ENCODE assay signal across 9 mouse cellular contexts in genomic region chr8:84501671-84502308, GRCm38 (mm10).
DNase-seq lines count a peak whose midpoint lies in the region; ATAC-seq and TF ChIP-seq lines count a peak whose summit lies in the region.
"Had no signal": no experiment of that assay in that cellular context is flagged by ENCODE, and none has a peak within 500 bp of the region (broad histone marks: within the 10 kb centered on the region; RNA-seq: fewer than 3 reads in every experiment).

No protein-coding gene starts in this region.

- H3K4me1 ChIP-seq in brown adipose tissue, adult 24 weeks (ENCODE audit: control insufficient read depth, insufficient read depth, insufficient read length, low read length) = 0 out of 2 replicates have a peak, but pooled peaks cover 2% of the 10 kb centered on the region
- H3K4me1 ChIP-seq in hindbrain, postnatal 0 days (ENCODE audit: insufficient read depth, low read length) = no peaks in the 10 kb centered on the region
- H3K4me1 ChIP-seq: embryonic facial prominence, embryonic 15.5 days; limb, embryonic 15.5 days had no signal

- in situ Hi-C loops in Patski (cut with MboI; ENCODE audit: low pct_unique_long_range_greater_than_20kb) = loop anchor here (10.0 kb wide), 1 partner anchor 207 kb away; no protein-coding TSS in a partner anchor

- WGBS in hindbrain, postnatal 0 days = 71% methylated on average over 10 of the region's 10 CpGs

- no peaks in the 10 kb centered on the region for H3K36me3 ChIP-seq in hindbrain, postnatal 0 days (ENCODE audit: insufficient read depth, low read length)
- H3K36me3 ChIP-seq: embryonic facial prominence, embryonic 15.5 days; limb, embryonic 15.5 days had no signal

- peak overlapping the region; percentile 94 for H3K27ac ChIP-seq in brown adipose tissue, adult 24 weeks (replicated peaks; ENCODE audit: low read depth, low read length)
- no peak overlapping the region for H3K27ac ChIP-seq in hindbrain, postnatal 0 days
- H3K27ac ChIP-seq: embryonic facial prominence, embryonic 15.5 days; limb, embryonic 15.5 days had no signal

- no peak for ATAC-seq in Patski
- ATAC-seq in hindbrain, postnatal 0 days = peak; percentile 24; the same call in 1 of the 2 replicates

- no peaks in the 10 kb centered on the region for H3K9me3 ChIP-seq in hindbrain, postnatal 0 days (ENCODE audit: low read length)
- H3K9me3 ChIP-seq: embryonic facial prominence, embryonic 15.5 days; limb, embryonic 15.5 days had no signal

- no peak overlapping the region for H3K4me2 ChIP-seq in hindbrain, postnatal 0 days (ENCODE audit: low read depth, low read length)
- H3K4me2 ChIP-seq: embryonic facial prominence, embryonic 15.5 days; limb, embryonic 15.5 days had no signal

- peak overlapping the region; percentile 60 for H3K4me3 ChIP-seq in brown adipose tissue, adult 24 weeks (ENCODE audit: insufficient read depth, low read depth, low read length)
- H3K4me3 ChIP-seq in hindbrain, postnatal 0 days (ENCODE audit: low read length) = no peak overlapping the region
- H3K4me3 ChIP-seq: embryonic facial prominence, embryonic 15.5 days; limb, embryonic 15.5 days had no signal

- no peak for TF ChIP-seq CTCF in Patski (IDR thresholded peaks at IDR 0.05)
- no peak for TF ChIP-seq CTCF in hindbrain, postnatal 0 days (IDR thresholded peaks at IDR 0.05; ENCODE audit: low read depth)

- CTCF ChIA-PET in Patski (lab: Charles Lee) = interaction anchor here (0.5 kb wide), 1 partner anchor 20 kb away, joined by 3 read pairs; no protein-coding TSS in a partner anchor

- intact Hi-C loops in left cerebral cortex, postnatal 4 days (cut with DNase I) = no loop called here

- DNase-seq in left cerebral cortex, postnatal 4 days = peak; percentile 39
- DNase-seq in left cerebral cortex, adult 11 months (ENCODE audit: low spot score) = no peak
- DNase-seq in Patski (ENCODE audit: low read depth, low spot score) = peak; percentile 10
- peak; percentile 51 for DNase-seq in hindbrain, postnatal 0 days (ENCODE audit: low spot score)
- DNase-seq in urinary bladder, adult 2 months (ENCODE audit: low spot score) = peak; percentile 28
- no peak for DNase-seq in thymus, postnatal 14 days

- no peaks in the 10 kb centered on the region for H3K27me3 ChIP-seq in Patski
- no peaks in the 10 kb centered on the region for H3K27me3 ChIP-seq in hindbrain, postnatal 0 days (ENCODE audit: insufficient read depth, low read length)
- H3K27me3 ChIP-seq: embryonic facial prominence, embryonic 15.5 days; limb, embryonic 15.5 days had no signal

- no peak overlapping the region for H3K9ac ChIP-seq in hindbrain, postnatal 0 days (replicated peaks; ENCODE audit: low read length)
- H3K9ac ChIP-seq: embryonic facial prominence, embryonic 15.5 days; limb, embryonic 15.5 days had no signal

- POLR2A ChIA-PET in Patski (lab: Charles Lee) = no interaction called here

Comparison
In these comparisons a context has a peak if more than half of its experiments do, and no peak if none do; other contexts are left out.
1. DNase-seq: peak in left cerebral cortex, postnatal 4 days (single experiment), Patski (single experiment), hindbrain, postnatal 0 days (single experiment) and urinary bladder, adult 2 months (single experiment); none in left cerebral cortex, adult 11 months (single experiment) and thymus, postnatal 14 days (single experiment).